Mouse (Mus musculus) CH12.LX (cell line): ENCODE measurements around the gene Gpr157.
"Not testable (repeated sequence)": the region's sequence is repeated elsewhere in the genome, so short reads cannot be mapped to it uniquely, and the experiment has no call there.

Source experiments
- CHD1 ChIP-seq: IDR thresholded peaks from 2 replicates; pipeline ENCODE4 v1.6.1; 2012; ENCODE audit warnings: low read depth, low read length, improper control_type of control experiment, inconsistent platforms
- CHD2 ChIP-seq: IDR thresholded peaks from 2 replicates; pipeline ENCODE4 v1.6.1; 2011; ENCODE audit warnings: low read length, improper control_type of control experiment
- CTCF ChIP-seq, 2 experiments: IDR thresholded peaks in 1 of 2; conservative IDR thresholded peaks in 1 of 2; 2 replicates each; pipeline ENCODE4 v1.5.1; 2011 to 2012; ENCODE audit warnings: low read depth in 2 of 2, low read length in 2 of 2, improper control_type of control experiment in 1 of 2, inconsistent platforms in 1 of 2, mild to moderate bottlenecking in 1 of 2, moderate library complexity in 1 of 2
- E2F4 ChIP-seq: IDR thresholded peaks from 2 replicates; pipeline ENCODE4 v1.6.1; 2011; ENCODE audit warnings: low read depth, low read length, improper control_type of control experiment; ENCODE audit not compliant: insufficient replicate concordance
- EP300 ChIP-seq: IDR thresholded peaks from 2 replicates; pipeline ENCODE4 v1.6.1; 2011; ENCODE audit warnings: low read length, improper control_type of control experiment
- MAZ ChIP-seq: IDR thresholded peaks from 2 replicates; pipeline ENCODE4 v1.6.1; 2012; ENCODE audit warnings: low read depth, mild to moderate bottlenecking, inconsistent platforms, low read length, improper control_type of control experiment, moderate library complexity
- POLR2A ChIP-seq: IDR thresholded peaks from 2 replicates; pipeline ENCODE4 v1.6.1; 2011; ENCODE audit warnings: low read depth, mild to moderate bottlenecking, improper control_type of control experiment, low read length
- POLR2AphosphoS2 ChIP-seq: IDR thresholded peaks from 2 replicates; pipeline ENCODE4 v1.6.1; 2011; ENCODE audit warnings: low read depth, low read length, improper control_type of control experiment
- TBP ChIP-seq: conservative IDR thresholded peaks from 2 replicates; pipeline ENCODE4 v1.6.1; 2011; ENCODE audit warnings: low read depth, low read length, improper control_type of control experiment
- TCF12 ChIP-seq: IDR thresholded peaks from 2 replicates; pipeline ENCODE4 v1.6.1; 2014; ENCODE audit warnings: low read depth, mild to moderate bottlenecking, inconsistent platforms, low read length, improper control_type of control experiment
- UBTF ChIP-seq: IDR thresholded peaks from 2 replicates; pipeline ENCODE4 v1.6.1; 2012; ENCODE audit warnings: low read depth, mild to moderate bottlenecking, inconsistent platforms, low read length, improper control_type of control experiment, moderate library complexity
- ZNF384 ChIP-seq: IDR thresholded peaks from 2 replicates; pipeline ENCODE4 v1.6.1; 2012; ENCODE audit warnings: low read depth, low read length, improper control_type of control experiment, inconsistent platforms

GRCm38 (mm10) chr4:150040856-150041255, 46.3 kb upstream of the Gpr157 start:
- TF ChIP-seq UBTF; POLR2AphosphoS2; E2F4; CHD1; TBP; EP300; ZNF384; MAZ; POLR2A; TCF12; CHD2; CTCF (conservative IDR thresholded peaks at IDR 0.05 in 1 of 2, IDR thresholded peaks at IDR 0.05 in 1 of 2; ENCODE audit: low read depth in 2 of 2, low read length in 2 of 2): not testable (repeated sequence)
